Mouse (Mus musculus): Measurements from ENCODE around the gene Snx27.

GRCm38 (mm10) chr3:94473115-94473505, 109.4 kb downstream of the Snx27 start:
- TF ChIP-seq CTCF (conservative IDR thresholded peaks at IDR 0.05; ENCODE audit: insufficient read depth, insufficient read length, low read depth, low read length) (no peak), POLR2A (IDR thresholded peaks at IDR 0.05; ENCODE audit: low read depth, low read length) (no peak)
